7 mouse cellular contexts compared by ENCODE assay signal in the genomic region with DNA sequence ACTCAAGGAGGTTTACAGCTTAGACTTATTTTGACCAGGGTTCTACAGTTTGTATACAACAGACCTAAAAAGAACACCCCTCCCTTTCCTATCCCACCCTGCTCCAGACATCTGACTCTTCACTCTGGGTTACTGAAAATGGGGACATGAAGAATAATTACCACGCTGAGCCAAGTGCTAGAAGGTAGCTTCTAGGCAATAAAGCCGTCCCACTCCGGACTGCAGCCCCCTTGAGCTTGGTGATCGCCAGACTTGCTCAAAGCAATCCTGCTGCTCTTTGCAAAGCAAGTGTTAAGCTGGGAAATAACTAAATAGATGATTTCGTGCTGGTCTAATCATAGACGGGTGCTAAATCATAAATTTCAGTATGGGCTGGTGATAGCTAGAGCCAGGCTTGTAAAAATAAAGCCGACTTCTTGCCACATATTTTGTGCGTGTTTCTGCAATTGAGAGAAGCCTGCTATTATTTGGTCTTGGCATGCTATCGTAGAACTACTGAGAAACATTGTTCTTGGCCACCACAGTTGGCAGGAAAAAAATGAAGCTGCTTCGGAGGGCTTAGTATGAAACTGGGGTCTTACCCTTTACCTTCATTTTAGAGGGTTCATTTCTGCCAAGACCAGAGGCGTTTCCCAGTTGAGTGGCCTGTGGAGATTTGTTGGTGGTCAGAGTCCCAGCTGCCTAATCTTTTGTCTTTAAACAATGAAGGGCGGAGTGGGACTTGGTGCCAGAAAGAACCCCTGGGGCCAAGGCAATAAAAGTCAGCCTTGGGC. TPM values are rescaled to one million over a fixed set of nuclear protein-coding genes. Genes with fewer than 3 reads are reported as not detected.
DNase-seq lines count a peak whose midpoint lies in the region; ATAC-seq lines count a peak whose summit lies in the region.

No protein-coding gene starts in this region.

- no peaks in the 10 kb centered on the region for H3K27me3 ChIP-seq in limb, embryonic 11.5 days (ENCODE audit: control insufficient read depth, insufficient read depth, low read length)
- H3K27me3 ChIP-seq in limb, embryonic 10.5 days (ENCODE audit: low read depth, poor library complexity, severe bottlenecking): no peaks in the 10 kb centered on the region
- H3K27me3 ChIP-seq in forebrain, embryonic 15.5 days: no peaks in the 10 kb centered on the region

- H3K36me3 ChIP-seq in limb, embryonic 11.5 days (ENCODE audit: control insufficient read depth, insufficient read depth, low read length): no peaks in the 10 kb centered on the region
- no peaks in the 10 kb centered on the region for H3K36me3 ChIP-seq in limb, embryonic 10.5 days
- no peaks in the 10 kb centered on the region for H3K36me3 ChIP-seq in forebrain, embryonic 15.5 days

- WGBS in limb, embryonic 11.5 days: 40% methylated on average over 12 of the region's 12 CpGs
- WGBS in limb, embryonic 10.5 days: 60% methylated on average over 12 of the region's 12 CpGs
- WGBS in forebrain, embryonic 15.5 days: 17% methylated on average over 12 of the region's 12 CpGs

- H3K27ac ChIP-seq in limb, embryonic 11.5 days (replicated peaks; ENCODE audit: low read depth, low read length): no peak overlapping the region; the same call in 1 of the 2 replicates
- H3K27ac ChIP-seq in limb, embryonic 10.5 days: no peak overlapping the region
- H3K27ac ChIP-seq in forebrain, embryonic 15.5 days (replicated peaks): no peak overlapping the region

- no peak overlapping the region for H3K4me2 ChIP-seq in limb, embryonic 11.5 days (ENCODE audit: low read depth, severe bottlenecking)
- no peak overlapping the region for H3K4me2 ChIP-seq in forebrain, embryonic 15.5 days (replicated peaks)

- no peak overlapping the region for H3K4me3 ChIP-seq in limb, embryonic 11.5 days (ENCODE audit: low read depth, low read length)
- H3K4me3 ChIP-seq in limb, embryonic 10.5 days: no peak overlapping the region
- H3K4me3 ChIP-seq in forebrain, embryonic 15.5 days: no peak overlapping the region

- no peaks in the 10 kb centered on the region for H3K9me3 ChIP-seq in limb, embryonic 11.5 days (ENCODE audit: control insufficient read depth, low read length)
- H3K9me3 ChIP-seq in limb, embryonic 10.5 days (replicated peaks): no peaks in the 10 kb centered on the region
- H3K9me3 ChIP-seq in forebrain, embryonic 15.5 days: no peaks in the 10 kb centered on the region

- DNase-seq in limb, embryonic 11.5 days (ENCODE audit: low spot score): peak; percentile 23
- no peak for DNase-seq in limb, embryonic 10.5 days (ENCODE audit: low spot score)
- DNase-seq in hindlimb bud, embryonic 11.5 days (ENCODE audit: extremely low spot score, low read depth, low spot score): peak; percentile 10
- DNase-seq in retina, embryonic 14.5 days (ENCODE audit: low spot score): peak; percentile 32

- H3K4me1 ChIP-seq in limb, embryonic 11.5 days (ENCODE audit: control insufficient read depth, insufficient read depth, low read length): peaks cover 7% of the 10 kb centered on the region; the same call in 1 of the 2 replicates
- H3K4me1 ChIP-seq in limb, embryonic 10.5 days: peaks cover 10% of the 10 kb centered on the region; the same call in 1 of the 2 replicates
- peaks cover 10% of the 10 kb centered on the region for H3K4me1 ChIP-seq in forebrain, embryonic 15.5 days

- no peak overlapping the region for H3K9ac ChIP-seq in limb, embryonic 11.5 days (ENCODE audit: low read length)
- no peak overlapping the region for H3K9ac ChIP-seq in forebrain, embryonic 15.5 days (replicated peaks)

- peak; percentile 65 for ATAC-seq in limb, embryonic 11.5 days (ENCODE audit: insufficient number of reproducible peaks, low FRiP score, low TSS enrichment, low read depth)
- ATAC-seq in forebrain, embryonic 15.5 days (replicated peaks): peak; percentile 62
- no peak for ATAC-seq in CD4-positive, CD25-positive, alpha-beta regulatory T cell, adult 4 months
- no peak for ATAC-seq in granulocyte monocyte progenitor cell, adult 5-6 weeks (replicated peaks; ENCODE audit: poor library complexity, severe bottlenecking)

RNA-seq across cellular contexts. Expression of a gene that starts 50.3 kb away (rescaled TPM):
- 7.5 and 9.0 TPM in 2 replicates for polyA plus RNA-seq in limb, embryonic 11.5 days (2014; fragmentation: Nextera tagmentation; extraction: Ambion mirVana)
- 7.0 and 9.0 TPM in 2 replicates for polyA plus RNA-seq in limb, embryonic 10.5 days (2016; fragmentation: Nextera tagmentation; extraction: Ambion mirVana)
- 40.5 and 45.1 TPM in 2 replicates for polyA plus RNA-seq in forebrain, embryonic 15.5 days (2015; fragmentation: Nextera tagmentation; extraction: Ambion mirVana)
- polyA plus RNA-seq in CD4-positive, CD25-positive, alpha-beta regulatory T cell, adult 4 months (2017; shearing (Covaris generic)): under 1 TPM in 1 of 2 experiments, not detected in 1; 0.09 TPM
- total RNA-seq in granulocyte monocyte progenitor cell, adult 5-6 weeks (2014; fragmentation: Nextera tagmentation): 0.17 TPM in 1 of 2 replicates, not detected in the other
- not detected in 2 replicates for total RNA-seq in granulocyte monocyte progenitor cell, adult 5-6 weeks (2017)

Comparison
In these comparisons a context has a peak if more than half of its experiments do, and no peak if none do; other contexts are left out.
1. ATAC-seq: peak in limb, embryonic 11.5 days (single experiment) and forebrain, embryonic 15.5 days (single experiment); none in CD4-positive, CD25-positive, alpha-beta regulatory T cell, adult 4 months (single experiment) and granulocyte monocyte progenitor cell, adult 5-6 weeks (single experiment).